Mouse (Mus musculus): ENCODE measurements around the gene Barhl2.

DNA sequence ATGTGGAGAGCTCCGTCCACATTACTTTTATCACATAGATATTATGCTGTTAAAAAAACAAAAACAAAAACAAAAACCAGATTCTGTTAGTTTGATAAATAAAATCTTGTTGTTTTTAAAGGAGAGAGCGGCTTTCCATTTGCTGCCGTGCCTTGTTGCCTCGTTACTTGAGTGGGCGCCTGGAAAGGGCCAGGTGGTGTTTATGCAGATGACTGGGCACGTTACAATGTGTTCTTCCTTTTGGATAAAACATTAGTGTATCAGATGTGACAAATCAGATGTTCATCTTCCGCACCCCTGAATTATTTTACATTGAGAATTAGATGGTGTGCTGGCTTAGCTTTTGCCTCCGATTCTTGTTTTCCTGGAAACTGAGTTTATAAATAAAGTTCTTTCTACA is 37.1 kb downstream of the Barhl2 start:
- no peak for TF ChIP-seq POLR2A (IDR thresholded peaks at IDR 0.05; ENCODE audit: control insufficient read depth, extremely low read depth, insufficient read depth, low read length, poor library complexity)
- no peak for TF ChIP-seq CTCF (IDR thresholded peaks at IDR 0.05; ENCODE audit: borderline replicate concordance, control insufficient read depth, extremely low read depth, insufficient read depth, low read length, poor library complexity)

Data from thymus, adult 2 months (tissue).